Mouse (Mus musculus) kidney, embryonic 15.5 days (tissue): ENCODE results near the gene Cracr2a. TPM values are rescaled to one million over a fixed set of nuclear protein-coding genes. Genes with fewer than 3 reads are reported as not detected.

Experiments
- ATAC-seq: fragments of 200-750 bp; cut with Nextera tagmentation; replicated peaks from 2 replicates; pipeline ENCODE4 v1.8.0; 2017; ENCODE audit warnings: moderate TSS enrichment; ENCODE audit not compliant: low FRiP score
- H3K27ac ChIP-seq: fragments of 300-500 bp; sonication (generic); 2 replicates; pipeline ENCODE4 v1.5.1; 2015; ENCODE audit warnings: mild to moderate bottlenecking, inconsistent platforms
- H3K27me3 ChIP-seq: fragments of 300-500 bp; sonication (generic); 2 replicates; pipeline ENCODE4 v1.6.1; 2015; ENCODE audit warnings: inconsistent platforms
- H3K36me3 ChIP-seq: fragments of 300-500 bp; sonication (generic); 2 replicates; pipeline ENCODE4 v1.6.1; 2015; ENCODE audit warnings: inconsistent platforms
- H3K4me1 ChIP-seq: fragments of 300-500 bp; sonication (generic); 2 replicates; pipeline ENCODE4 v1.6.1; 2015; ENCODE audit warnings: inconsistent platforms
- H3K4me2 ChIP-seq: fragments of 300-500 bp; sonication (generic); 2 replicates; pipeline ENCODE4 v1.6.1; 2015; ENCODE audit warnings: moderate library complexity, mild to moderate bottlenecking, inconsistent platforms
- H3K4me3 ChIP-seq: fragments of 300-500 bp; sonication (generic); replicated peaks from 2 replicates; pipeline ENCODE4 v1.5.1; 2015; ENCODE audit warnings: mild to moderate bottlenecking, inconsistent platforms
- H3K9ac ChIP-seq: fragments of 300-500 bp; sonication (generic); 2 replicates; pipeline ENCODE4 v1.6.1; 2015; ENCODE audit warnings: mild to moderate bottlenecking, inconsistent platforms
- H3K9me3 ChIP-seq: fragments of 300-500 bp; sonication (generic); replicated peaks from 2 replicates; pipeline ENCODE4 v1.6.1; 2016; ENCODE audit warnings: inconsistent platforms
- WGBS: fragments of 180-500 bp; shearing (Covaris S2); methylation state at CpG from one replicate; pipeline ENCODE4 v1.1.7; 2015; ENCODE audit warnings: mixed read lengths; 5-methylcytosine and 5-hydroxymethylcytosine counted together
- polyA plus RNA-seq: library from polyadenylated mRNA; unstranded; fragments of >200 nt; fragmentation: Nextera tagmentation; extraction: Ambion mirVana; gene quantifications from 2 replicates; pipeline ENCODE4 v1.2.1, GENCODE M21; 2015

Cracr2a gene
- polyA plus RNA-seq, 1 experiment from 2014 or later = 1.9 TPM

GRCm38 (mm10) chr6:127571849-127572550 lies 10.9 kb downstream of the Cracr2a start:
- H3K9ac ChIP-seq = no peak overlapping the region
- no peaks in the 10 kb centered on the region for H3K36me3 ChIP-seq
- H3K4me3 ChIP-seq = no peak overlapping the region
- 0 out of 2 replicates have a peak, but pooled peaks cover 3% of the 10 kb centered on the region for H3K4me1 ChIP-seq
- no peak overlapping the region for H3K27ac ChIP-seq
- no peak for ATAC-seq
- no peak overlapping the region for H3K4me2 ChIP-seq
- no peaks in the 10 kb centered on the region for H3K27me3 ChIP-seq
- 70% methylated on average over 8 of the region's 8 CpGs for WGBS
- no peaks in the 10 kb centered on the region for H3K9me3 ChIP-seq

DNA sequence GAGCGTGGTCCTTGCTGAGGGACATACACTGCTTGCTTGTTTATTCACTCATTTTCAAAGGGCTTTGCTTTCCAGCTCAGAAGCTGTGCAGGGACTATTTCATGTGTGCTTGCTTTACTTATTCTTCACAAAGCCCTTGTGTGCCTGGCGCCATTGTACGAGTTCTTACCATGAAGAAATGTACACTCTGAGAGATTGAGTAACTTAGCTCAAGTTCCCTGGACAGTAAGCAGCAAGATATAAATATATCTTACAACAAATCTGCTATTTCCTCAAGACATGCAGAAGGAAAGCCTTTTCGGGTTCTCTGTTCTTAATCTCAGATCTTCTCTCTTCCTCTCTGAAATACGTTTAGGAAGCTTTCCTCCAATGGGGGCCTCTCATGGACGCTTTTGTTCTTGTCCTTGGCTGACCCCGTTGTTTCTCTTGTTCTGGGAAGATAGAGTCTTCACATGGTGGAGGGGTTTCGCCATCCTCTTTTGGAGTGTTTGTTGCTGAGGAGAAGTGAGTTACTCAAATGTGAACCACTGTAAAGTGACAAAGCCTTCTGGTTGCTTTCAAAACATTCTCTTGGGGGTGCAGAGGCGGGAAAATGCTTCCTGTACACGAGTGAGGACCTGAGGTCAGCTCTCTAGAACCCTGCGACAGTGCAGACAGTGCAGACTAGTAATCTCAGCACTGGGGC lies 12.8 kb downstream of the Cracr2a start:
- ATAC-seq = no peak

GRCm38 (mm10) chr6:127575194-127575593 lies 14.1 kb downstream of the Cracr2a start:
- no peak for ATAC-seq
- Histone ChIP-seq H3K27ac (no peak overlapping the region), H3K4me2 (no peak overlapping the region), H3K9me3 (no peaks in the 10 kb centered on the region), H3K27me3 (no peaks in the 10 kb centered on the region), H3K4me1 (peaks cover 25% of the 10 kb centered on the region), H3K36me3 (no peaks in the 10 kb centered on the region), H3K4me3 (no peak overlapping the region), H3K9ac (no peak overlapping the region)
- 86% methylated on average over 2 of the region's 2 CpGs for WGBS

More for the DNA sequence above, 12.8 kb downstream of the Cracr2a start:
- Histone ChIP-seq H3K4me1 (peaks cover 16% of the 10 kb centered on the region), H3K4me2 (no peak overlapping the region), H3K4me3 (no peak overlapping the region), H3K9ac (no peak overlapping the region), H3K36me3 (no peaks in the 10 kb centered on the region), H3K27ac (no peak overlapping the region), H3K27me3 (no peaks in the 10 kb centered on the region), H3K9me3 (no peaks in the 10 kb centered on the region)
- 51% methylated on average over 11 of the region's 11 CpGs for WGBS

DNA sequence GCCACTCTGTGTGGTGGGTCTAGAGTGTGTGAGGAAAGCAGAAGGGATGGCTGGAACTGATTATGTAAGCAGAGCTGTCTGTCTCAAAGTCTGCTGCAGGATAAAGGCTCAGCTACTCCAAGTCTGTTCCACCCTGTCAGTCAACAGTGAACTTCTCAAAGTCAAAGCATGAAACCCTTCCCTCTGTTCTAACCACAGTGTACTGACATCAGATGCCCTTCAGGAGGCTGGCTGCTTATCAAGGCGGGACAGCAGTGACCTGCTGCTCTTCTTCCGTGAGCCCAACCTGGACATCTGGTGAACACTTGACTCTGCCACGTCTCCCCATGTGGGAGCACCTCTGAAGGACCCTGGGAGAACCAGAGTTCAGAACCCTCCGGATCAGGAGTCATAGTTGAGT lies 16.6 kb downstream of the Cracr2a start:
- Histone ChIP-seq H3K27me3 (peaks cover 16% of the 10 kb centered on the region; the same call in 1 of the 2 replicates), H3K9me3 (no peaks in the 10 kb centered on the region), H3K4me3 (no peak overlapping the region), H3K9ac (no peak overlapping the region), H3K27ac (no peak overlapping the region), H3K4me1 (peaks cover 36% of the 10 kb centered on the region), H3K36me3 (no peaks in the 10 kb centered on the region), H3K4me2 (no peak overlapping the region)
- ATAC-seq = 0 out of 2 replicates have a peak, but pooled peaks have one; percentile 17
- WGBS = 66% methylated on average over 4 of the region's 4 CpGs

GRCm38 (mm10) chr6:127578316-127578715 lies 17.2 kb downstream of the Cracr2a start:
- Histone ChIP-seq H3K36me3 (no peaks in the 10 kb centered on the region), H3K27ac (peak overlapping the region; percentile 68), H3K9me3 (no peaks in the 10 kb centered on the region), H3K9ac (no peak overlapping the region), H3K4me2 (no peak overlapping the region), H3K4me3 (no peak overlapping the region), H3K27me3 (peaks cover 16% of the 10 kb centered on the region; the same call in 1 of the 2 replicates), H3K4me1 (peaks cover 38% of the 10 kb centered on the region)
- 33% methylated on average over 7 of the region's 7 CpGs for WGBS
- no peak for ATAC-seq

- Histone ChIP-seq H3K27me3 (peaks cover 16% of the 10 kb centered on the region; the same call in 1 of the 2 replicates), H3K9ac (no peak overlapping the region), H3K36me3 (no peaks in the 10 kb centered on the region), H3K9me3 (no peaks in the 10 kb centered on the region), H3K4me3 (no peak overlapping the region), H3K27ac (peak overlapping the region; percentile 68), H3K4me2 (no peak overlapping the region), H3K4me1 (peaks cover 38% of the 10 kb centered on the region)
- ATAC-seq = peak; percentile 71
- 8% methylated on average over 5 of the region's 5 CpGs for WGBS
Observed at GRCm38 (mm10) chr6:127578810-127579209, 17.7 kb downstream of the Cracr2a start.

DNA sequence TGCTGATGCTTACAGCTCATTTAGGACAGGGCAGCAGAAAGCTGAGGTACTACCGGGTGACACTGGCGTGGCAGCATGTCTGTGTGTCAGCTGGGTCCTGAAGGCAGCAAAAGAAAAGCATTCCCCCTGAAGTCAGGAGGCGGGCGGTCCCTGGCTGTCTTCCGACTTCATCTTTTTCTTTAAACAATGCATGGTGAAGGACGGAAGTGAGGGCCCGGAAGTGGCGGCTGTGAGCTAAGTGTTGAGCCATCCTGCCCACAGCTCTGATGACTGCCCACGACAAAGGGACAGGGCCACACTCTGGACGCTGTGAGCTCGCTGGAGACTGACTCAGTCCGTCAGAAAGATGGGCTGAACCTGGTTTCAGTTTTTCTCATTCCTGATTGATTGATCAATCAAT lies 20.8 kb downstream of the Cracr2a start:
- H3K9ac ChIP-seq = 0 out of 2 replicates have a peak overlapping the region, but pooled peaks have one; percentile 21
- no peak for ATAC-seq
- no peaks in the 10 kb centered on the region for H3K36me3 ChIP-seq
- peak overlapping the region; percentile 19; the same call in 1 of the 2 replicates for H3K4me3 ChIP-seq
- 61% methylated on average over 12 of the region's 12 CpGs for WGBS
- peak overlapping the region; percentile 57 for H3K4me2 ChIP-seq
- H3K27ac ChIP-seq = peak overlapping the region; percentile 7; the same call in 1 of the 2 replicates
- peaks cover 19% of the 10 kb centered on the region; the same call in 1 of the 2 replicates for H3K27me3 ChIP-seq
- peaks cover 34% of the 10 kb centered on the region for H3K4me1 ChIP-seq
- no peaks in the 10 kb centered on the region for H3K9me3 ChIP-seq

- no peaks in the 10 kb centered on the region for H3K9me3 ChIP-seq
- H3K27ac ChIP-seq = peak overlapping the region; percentile 14; the same call in 1 of the 2 replicates
- no peaks in the 10 kb centered on the region for H3K36me3 ChIP-seq
- peak overlapping the region; percentile 19 for H3K4me3 ChIP-seq
- peaks cover 19% of the 10 kb centered on the region; the same call in 1 of the 2 replicates for H3K27me3 ChIP-seq
- H3K4me2 ChIP-seq = peak overlapping the region; percentile 57
- peaks cover 34% of the 10 kb centered on the region for H3K4me1 ChIP-seq
- H3K9ac ChIP-seq = 0 out of 2 replicates have a peak overlapping the region, but pooled peaks have one; percentile 21
- ATAC-seq = peak; percentile 50
- WGBS = 3% methylated on average over 15 of the region's 15 CpGs
Observed at GRCm38 (mm10) chr6:127582391-127583176, 21.4 kb downstream of the Cracr2a start.

DNA sequence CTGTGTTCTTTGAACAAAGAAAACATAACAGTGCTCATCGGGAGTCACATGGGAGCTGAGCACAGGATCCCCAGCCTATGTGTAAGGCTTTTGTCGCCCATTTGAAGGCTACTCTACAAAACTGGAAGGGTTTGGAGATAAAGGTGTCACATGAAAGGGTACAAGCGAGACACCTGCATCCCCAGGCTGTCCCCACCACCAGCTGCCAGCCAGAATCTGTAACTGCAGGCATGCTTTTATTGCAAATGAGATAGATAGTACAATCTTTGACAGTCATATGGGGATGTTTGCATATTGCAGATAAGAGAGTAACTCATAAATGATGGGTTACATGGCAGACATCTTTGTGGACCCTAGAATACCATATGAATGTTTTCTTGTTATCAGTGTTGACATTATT lies 30.3 kb downstream of the Cracr2a start:
- Histone ChIP-seq H3K27me3 (no peaks in the 10 kb centered on the region), H3K4me3 (no peak overlapping the region)
- 77% methylated on average over 3 of the region's 3 CpGs for WGBS

GRCm38 (mm10) chr6:127593487-127593886 lies 32.3 kb downstream of the Cracr2a start:
- Histone ChIP-seq H3K4me2 (no peak overlapping the region), H3K4me3 (no peak overlapping the region), H3K4me1 (no peaks in the 10 kb centered on the region), H3K27ac (no peak overlapping the region), H3K27me3 (no peaks in the 10 kb centered on the region), H3K9me3 (no peaks in the 10 kb centered on the region), H3K9ac (no peak overlapping the region), H3K36me3 (no peaks in the 10 kb centered on the region)
- WGBS = 70% methylated on average over 4 of the region's 4 CpGs
- ATAC-seq = no peak

More for the DNA sequence above, 30.3 kb downstream of the Cracr2a start:
- Histone ChIP-seq H3K36me3 (no peaks in the 10 kb centered on the region), H3K9ac (no peak overlapping the region), H3K9me3 (no peaks in the 10 kb centered on the region), H3K4me1 (no peaks in the 10 kb centered on the region), H3K4me2 (no peak overlapping the region), H3K27ac (no peak overlapping the region)
- ATAC-seq = no peak

GRCm38 (mm10) chr6:127599280-127599679 lies 38.1 kb downstream of the Cracr2a start:
- no peak for ATAC-seq
- Histone ChIP-seq H3K9ac (no peak overlapping the region), H3K36me3 (no peaks in the 10 kb centered on the region), H3K4me1 (0 out of 2 replicates have a peak, but pooled peaks cover 3% of the 10 kb centered on the region), H3K27me3 (no peaks in the 10 kb centered on the region), H3K4me2 (no peak overlapping the region), H3K27ac (no peak overlapping the region), H3K4me3 (no peak overlapping the region), H3K9me3 (no peaks in the 10 kb centered on the region; the same call in 1 of the 2 replicates)
- WGBS = 45% methylated on average over 6 of the region's 6 CpGs
